Mouse (Mus musculus) hindbrain, embryonic 12.5 days (tissue): ENCODE measurements around the gene Bcl2l14. TPM values are rescaled to one million over a fixed set of nuclear protein-coding genes. Genes with fewer than 3 reads are reported as not detected.

Experiments used
- ATAC-seq: fragments of 200-750 bp; cut with Nextera tagmentation; 2 replicates; pipeline ENCODE4 v1.8.0; 2017; ENCODE audit warnings: moderate TSS enrichment; ENCODE audit not compliant: low FRiP score
- H3K27ac ChIP-seq: fragments of 300-500 bp; sonication (generic); 2 replicates; pipeline ENCODE4 v1.5.1; 2016; ENCODE audit warnings: mild to moderate bottlenecking
- H3K27me3 ChIP-seq: fragments of 300-500 bp; sonication (generic); 2 replicates; pipeline ENCODE4 v1.6.1; 2016; ENCODE audit warnings: mild to moderate bottlenecking
- H3K36me3 ChIP-seq: fragments of 300-500 bp; sonication (generic); 2 replicates; pipeline ENCODE4 v1.6.1; 2016; ENCODE audit warnings: mild to moderate bottlenecking
- H3K4me1 ChIP-seq: fragments of 300-500 bp; sonication (generic); 2 replicates; pipeline ENCODE4 v1.6.1; 2016
- H3K4me2 ChIP-seq: fragments of 300-500 bp; sonication (generic); replicated peaks from 2 replicates; pipeline ENCODE4 v1.6.1; 2016; ENCODE audit warnings: mild to moderate bottlenecking
- H3K4me3 ChIP-seq: fragments of 300-500 bp; sonication (generic); 2 replicates; pipeline ENCODE4 v1.5.1; 2016; ENCODE audit warnings: mild to moderate bottlenecking
- H3K9ac ChIP-seq: fragments of 300-500 bp; sonication (generic); 2 replicates; pipeline ENCODE4 v1.6.1; 2016; ENCODE audit warnings: mild to moderate bottlenecking, moderate library complexity
- H3K9me3 ChIP-seq: fragments of 300-500 bp; sonication (generic); replicated peaks from 2 replicates; pipeline ENCODE4 v1.6.1; 2016; ENCODE audit warnings: mild to moderate bottlenecking
- WGBS: fragments of 180-500 bp; shearing (Covaris S2); methylation state at CpG from one replicate; pipeline ENCODE4 v1.1.7; 2016; 5-methylcytosine and 5-hydroxymethylcytosine counted together
- polyA plus RNA-seq: library from polyadenylated mRNA; unstranded; fragments of >200 nt; fragmentation: Nextera tagmentation; extraction: Ambion mirVana; gene quantifications from 2 replicates; pipeline ENCODE4 v1.2.1, GENCODE M21; 2016

Gene Bcl2l14
- polyA plus RNA-seq, 1 experiment from 2014 or later: 0.40 TPM

DNA sequence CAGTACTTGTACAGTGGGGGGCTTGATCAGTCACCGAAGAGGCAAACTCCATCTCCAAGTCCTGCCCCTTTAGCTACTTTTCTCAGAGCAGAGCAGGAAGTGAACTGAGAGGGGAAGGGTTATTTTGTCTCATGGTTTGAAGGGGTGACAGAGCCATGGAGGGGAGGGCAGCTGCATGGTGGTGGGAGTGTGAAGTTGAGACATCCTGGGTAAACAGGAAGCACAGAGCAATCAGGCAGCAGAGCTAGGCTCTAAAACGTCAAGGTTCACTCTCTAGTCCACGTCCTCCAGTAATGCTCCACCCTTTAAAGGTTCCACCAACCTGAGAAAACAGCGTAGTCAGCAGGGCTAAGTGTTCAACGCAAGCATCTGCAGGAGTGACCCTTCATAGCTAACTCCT lies 40.8 kb downstream of the Bcl2l14 start:
- WGBS: 79% methylated on average over 5 of the region's 5 CpGs
- Histone ChIP-seq H3K4me1 (peaks cover 14% of the 10 kb centered on the region), H3K36me3 (no peaks in the 10 kb centered on the region), H3K9me3 (no peaks in the 10 kb centered on the region), H3K9ac (no peak overlapping the region), H3K4me2 (no peak overlapping the region), H3K27ac (no peak overlapping the region), H3K27me3 (no peaks in the 10 kb centered on the region), H3K4me3 (no peak overlapping the region)
- no peak for ATAC-seq

DNA sequence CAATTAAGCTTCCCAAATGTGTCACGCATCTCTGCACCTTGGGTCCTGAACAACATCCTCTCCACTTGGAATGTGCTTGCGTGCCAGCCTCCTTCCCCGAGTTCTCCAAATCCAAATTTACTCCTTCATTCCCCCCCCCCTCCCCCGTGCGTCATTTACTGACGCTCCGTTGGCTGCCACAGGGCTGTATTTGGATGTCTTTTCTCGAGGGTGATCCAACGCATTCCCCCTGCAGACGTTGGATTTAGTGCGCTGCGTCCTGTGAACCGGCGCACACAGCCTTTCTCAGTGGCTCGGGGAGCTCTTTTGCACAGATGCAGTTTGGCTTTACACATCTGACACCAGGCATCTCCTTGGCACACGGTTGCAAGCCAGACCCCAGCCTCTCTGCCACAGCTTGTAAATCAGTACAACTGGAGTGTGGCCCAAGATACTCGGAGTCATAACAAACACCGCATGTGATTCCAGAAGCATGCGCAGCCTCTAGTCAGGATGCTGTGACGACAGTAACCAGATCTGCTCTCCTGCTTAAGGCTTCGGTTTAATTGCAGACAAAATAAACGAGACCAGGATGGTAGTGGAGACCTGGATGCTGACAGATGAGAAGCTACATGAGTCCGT lies 43.4 kb downstream of the Bcl2l14 start:
- Histone ChIP-seq H3K4me2 (peak overlapping the region; percentile 56), H3K9me3 (no peaks in the 10 kb centered on the region), H3K4me3 (peak overlapping the region; percentile 24), H3K4me1 (peaks cover 14% of the 10 kb centered on the region), H3K27ac (peak overlapping the region; percentile 81), H3K36me3 (no peaks in the 10 kb centered on the region), H3K9ac (peak overlapping the region; percentile 54), H3K27me3 (no peaks in the 10 kb centered on the region)
- peak; percentile 36 for ATAC-seq
- 21% methylated on average over 23 of the region's 23 CpGs for WGBS

DNA sequence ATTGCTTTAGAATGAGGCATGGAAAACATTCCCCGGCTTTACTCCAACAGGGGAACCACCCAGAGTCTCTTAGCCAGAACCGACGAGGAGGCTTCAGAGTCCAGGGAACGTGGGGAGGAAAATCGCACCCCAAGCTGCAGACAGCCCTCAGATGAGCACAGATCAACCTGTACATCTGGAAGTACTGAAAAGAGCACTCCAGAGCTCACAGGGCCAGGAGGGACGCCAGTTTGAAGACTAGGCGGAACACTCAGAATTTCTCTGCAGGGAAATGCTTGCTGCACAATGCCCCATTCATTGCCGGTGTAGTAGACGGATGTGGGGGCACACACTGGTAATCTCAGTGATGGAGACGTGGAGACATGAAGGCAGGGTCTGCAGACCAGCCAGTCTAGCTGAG lies 43.9 kb downstream of the Bcl2l14 start:
- 0 out of 2 replicates have a peak, but pooled peaks have one; percentile 39 for ATAC-seq
- WGBS: 27% methylated on average over 10 of the region's 10 CpGs

DNA sequence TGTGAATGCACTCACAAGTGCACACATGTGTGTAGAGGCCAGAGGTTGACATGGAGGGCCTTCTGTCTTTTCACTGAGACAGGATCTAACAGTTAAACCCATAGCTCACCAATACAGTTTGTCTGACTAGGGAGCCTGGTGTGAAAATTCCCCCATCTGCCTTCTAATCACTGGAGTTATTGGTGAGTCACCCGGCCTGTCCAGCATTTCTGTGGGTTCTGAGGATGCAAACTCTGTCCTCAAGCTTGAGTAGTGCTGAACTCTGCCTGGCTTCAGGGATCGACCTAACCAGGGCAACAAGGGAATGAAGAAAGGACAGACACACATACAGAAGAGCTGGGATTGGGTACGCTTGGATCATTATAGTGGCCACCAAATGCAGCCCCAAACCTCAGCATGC lies 45.6 kb downstream of the Bcl2l14 start:
- Histone ChIP-seq H3K4me2 (no peak overlapping the region), H3K4me1 (peaks cover 14% of the 10 kb centered on the region), H3K9ac (no peak overlapping the region), H3K27ac (no peak overlapping the region), H3K9me3 (no peaks in the 10 kb centered on the region), H3K27me3 (no peaks in the 10 kb centered on the region), H3K4me3 (no peak overlapping the region), H3K36me3 (peaks cover 14% of the 10 kb centered on the region)
- WGBS: 92% methylated on average over 3 of the region's 3 CpGs
- ATAC-seq: no peak

More for the DNA sequence above, 43.9 kb downstream of the Bcl2l14 start:
- Histone ChIP-seq H3K9me3 (no peaks in the 10 kb centered on the region), H3K27ac (peak overlapping the region; percentile 81), H3K4me1 (peaks cover 14% of the 10 kb centered on the region), H3K4me3 (peak overlapping the region; percentile 24; the same call in 1 of the 2 replicates), H3K9ac (peak overlapping the region; percentile 54; the same call in 1 of the 2 replicates), H3K27me3 (no peaks in the 10 kb centered on the region), H3K36me3 (peaks cover 4% of the 10 kb centered on the region), H3K4me2 (peak overlapping the region; percentile 56)

DNA sequence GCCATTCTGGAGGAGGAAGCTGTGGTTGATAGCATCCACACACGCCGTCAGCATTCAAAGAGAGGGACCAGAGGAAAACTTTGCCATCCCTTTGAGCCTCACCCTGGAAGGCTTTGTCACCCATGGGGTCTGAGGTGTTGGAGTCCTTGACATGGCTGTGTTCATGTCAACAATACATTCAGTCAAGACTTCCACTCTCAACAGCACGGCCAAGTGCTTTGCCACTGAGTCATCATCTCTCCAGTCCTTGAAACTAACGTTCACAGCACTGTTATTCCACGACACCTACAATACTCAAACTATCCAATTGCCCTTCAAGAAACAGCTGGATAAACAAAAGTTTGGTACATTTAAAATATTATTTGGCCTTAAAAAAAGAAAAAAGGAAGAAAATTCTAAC lies 46.1 kb downstream of the Bcl2l14 start:
- Histone ChIP-seq H3K4me1 (peaks cover 14% of the 10 kb centered on the region), H3K9ac (no peak overlapping the region), H3K4me2 (no peak overlapping the region), H3K27ac (no peak overlapping the region), H3K36me3 (peaks cover 14% of the 10 kb centered on the region), H3K27me3 (no peaks in the 10 kb centered on the region), H3K4me3 (no peak overlapping the region), H3K9me3 (no peaks in the 10 kb centered on the region)
- 84% methylated on average over 5 of the region's 5 CpGs for WGBS
- ATAC-seq: no peak

DNA sequence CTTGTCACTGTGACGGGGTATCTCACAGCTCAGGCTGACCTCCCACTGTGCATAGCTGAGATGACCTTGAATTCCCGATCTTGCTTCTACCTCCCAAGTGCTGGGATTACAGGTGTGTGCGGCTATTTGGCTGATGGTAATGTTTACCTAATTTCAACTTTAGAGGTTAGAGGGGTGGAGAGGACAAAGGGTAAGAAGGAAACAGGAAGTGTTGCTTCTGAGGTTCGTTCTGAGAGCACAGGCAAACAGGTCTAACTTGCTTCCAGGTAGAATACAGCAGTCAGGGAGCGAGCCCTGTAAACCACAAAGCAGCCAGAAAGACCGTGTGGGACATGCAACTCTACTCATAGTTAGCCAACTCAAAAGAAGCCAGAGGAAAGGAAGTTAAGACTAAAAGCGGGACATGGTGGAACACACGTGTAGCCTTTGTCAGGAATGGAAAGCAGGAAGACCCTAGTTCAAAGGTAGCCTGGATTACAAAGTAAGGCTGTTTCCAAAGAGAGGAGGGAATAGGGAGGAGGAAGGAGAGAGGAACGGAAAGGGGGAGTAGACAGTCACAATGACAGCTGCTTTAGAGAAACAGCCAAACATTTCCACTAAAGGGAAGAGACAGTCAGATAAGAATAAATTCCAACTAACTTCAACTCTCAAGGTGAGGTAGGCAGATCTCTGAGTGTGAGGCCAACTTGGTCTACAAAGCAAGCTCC lies 47.2 kb downstream of the Bcl2l14 start:
- no peak overlapping the region for H3K27ac ChIP-seq
- H3K9ac ChIP-seq: no peak overlapping the region
- H3K36me3 ChIP-seq: peaks cover 14% of the 10 kb centered on the region
- no peak overlapping the region for H3K4me3 ChIP-seq
- no peaks in the 10 kb centered on the region for H3K9me3 ChIP-seq
- H3K27me3 ChIP-seq: no peaks in the 10 kb centered on the region
- H3K4me2 ChIP-seq: no peak overlapping the region
- 80% methylated on average over 9 of the region's 9 CpGs for WGBS
- ATAC-seq: no peak
- peaks cover 14% of the 10 kb centered on the region for H3K4me1 ChIP-seq

DNA sequence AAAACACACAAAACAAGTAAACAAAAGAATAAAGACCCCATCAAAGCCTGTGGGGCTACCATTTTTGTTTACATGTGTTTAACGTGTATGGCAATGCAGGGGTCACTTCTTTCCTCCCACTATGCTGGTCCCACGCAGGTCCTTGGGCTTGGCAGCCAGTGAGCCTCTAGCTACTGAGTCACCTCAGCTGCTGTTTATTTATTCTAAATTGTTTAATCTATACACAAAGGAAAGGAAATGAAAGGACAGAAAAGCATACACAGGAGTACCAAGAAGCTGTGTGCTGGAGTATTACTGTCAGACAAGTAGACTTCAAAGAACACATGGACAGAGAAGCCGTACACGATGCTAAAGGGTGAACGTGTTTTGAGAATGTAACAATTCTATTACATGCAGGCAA lies 47.8 kb downstream of the Bcl2l14 start:
- no peak for ATAC-seq
- Histone ChIP-seq H3K4me3 (no peak overlapping the region), H3K9ac (no peak overlapping the region), H3K4me2 (no peak overlapping the region), H3K27me3 (no peaks in the 10 kb centered on the region), H3K27ac (no peak overlapping the region), H3K36me3 (peaks cover 14% of the 10 kb centered on the region), H3K4me1 (peaks cover 14% of the 10 kb centered on the region), H3K9me3 (no peaks in the 10 kb centered on the region)
- 85% methylated on average over 5 of the region's 5 CpGs for WGBS

DNA sequence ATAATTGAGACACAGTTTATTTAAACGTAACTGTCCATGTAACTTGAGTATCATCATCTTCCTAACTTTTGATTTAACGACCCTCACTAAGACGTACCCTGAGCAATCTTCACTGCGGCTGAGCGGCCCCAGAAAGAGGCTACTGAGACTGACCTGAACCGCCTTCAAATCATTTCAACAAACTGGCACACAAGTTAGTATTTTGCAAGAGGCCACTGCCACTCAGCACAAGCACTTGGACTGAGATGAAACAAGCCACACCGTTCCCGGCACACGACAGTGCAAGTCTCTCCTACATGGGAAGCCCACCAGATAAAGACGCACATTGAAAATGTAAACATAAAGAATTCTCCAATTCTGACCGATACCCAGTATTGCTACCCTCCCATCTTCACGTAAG lies 52.3 kb downstream of the Bcl2l14 start:
- no peak overlapping the region for H3K27ac ChIP-seq
- ATAC-seq: no peak

DNA sequence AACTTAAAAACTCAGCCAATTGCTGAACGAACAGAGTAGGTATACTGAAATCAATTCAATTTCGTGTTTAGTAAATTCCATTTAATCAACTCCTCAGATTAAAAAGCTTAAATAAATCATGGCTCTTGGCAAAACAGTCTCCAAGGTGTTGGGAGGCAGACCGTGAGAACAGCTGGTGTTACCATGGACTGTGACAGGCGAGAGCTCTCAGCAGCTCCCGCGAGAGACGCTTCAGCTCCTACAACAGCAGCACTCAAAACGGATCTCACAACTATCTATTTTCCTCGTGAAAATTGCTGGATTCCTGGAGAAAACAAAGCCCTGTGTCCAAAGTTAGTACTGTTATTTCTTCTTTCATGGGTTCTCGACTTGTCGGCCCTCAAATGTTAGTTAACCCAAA lies 53.8 kb downstream of the Bcl2l14 start:
- Histone ChIP-seq H3K4me2 (no peak overlapping the region), H3K9me3 (no peaks in the 10 kb centered on the region), H3K36me3 (peaks cover 57% of the 10 kb centered on the region), H3K4me3 (no peak overlapping the region), H3K4me1 (peaks cover 10% of the 10 kb centered on the region), H3K9ac (no peak overlapping the region), H3K27me3 (no peaks in the 10 kb centered on the region), H3K27ac (0 out of 2 replicates have a peak overlapping the region, but pooled peaks have one; percentile 35)
- WGBS: 69% methylated on average over 11 of the region's 11 CpGs
- no peak for ATAC-seq

More for the DNA sequence above, 52.3 kb downstream of the Bcl2l14 start:
- H3K4me3 ChIP-seq: no peak overlapping the region
- 93% methylated on average over 12 of the region's 12 CpGs for WGBS
- no peak overlapping the region for H3K4me2 ChIP-seq
- H3K4me1 ChIP-seq: peaks cover 10% of the 10 kb centered on the region
- H3K27me3 ChIP-seq: no peaks in the 10 kb centered on the region
- H3K36me3 ChIP-seq: peaks cover 45% of the 10 kb centered on the region
- no peaks in the 10 kb centered on the region for H3K9me3 ChIP-seq
- H3K9ac ChIP-seq: no peak overlapping the region

DNA sequence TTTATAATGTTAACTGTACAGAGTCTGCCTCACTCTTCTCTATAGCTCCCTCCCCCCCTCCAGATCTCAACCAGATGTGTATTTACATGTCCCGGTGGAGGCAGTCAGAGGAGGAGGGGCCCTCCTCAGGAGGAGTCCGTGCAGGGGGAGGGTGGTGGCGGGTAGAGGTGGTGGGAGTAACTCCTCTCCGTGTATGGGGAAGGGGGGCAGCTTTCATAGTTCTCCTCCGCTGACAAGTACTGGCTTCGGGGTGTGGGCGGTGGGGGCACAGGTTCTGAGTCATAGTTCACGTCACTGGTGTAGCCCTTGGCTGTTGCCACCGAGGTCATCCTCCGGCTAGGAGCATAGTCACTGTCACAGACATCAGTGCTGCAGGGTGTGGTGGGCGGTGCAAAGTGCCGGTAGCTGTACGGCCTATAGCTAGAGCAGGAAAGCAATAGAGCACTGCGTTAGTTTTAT lies 54.6 kb downstream of the Bcl2l14 start:
- H3K27ac ChIP-seq: no peak overlapping the region; the same call in 1 of the 2 replicates

DNA sequence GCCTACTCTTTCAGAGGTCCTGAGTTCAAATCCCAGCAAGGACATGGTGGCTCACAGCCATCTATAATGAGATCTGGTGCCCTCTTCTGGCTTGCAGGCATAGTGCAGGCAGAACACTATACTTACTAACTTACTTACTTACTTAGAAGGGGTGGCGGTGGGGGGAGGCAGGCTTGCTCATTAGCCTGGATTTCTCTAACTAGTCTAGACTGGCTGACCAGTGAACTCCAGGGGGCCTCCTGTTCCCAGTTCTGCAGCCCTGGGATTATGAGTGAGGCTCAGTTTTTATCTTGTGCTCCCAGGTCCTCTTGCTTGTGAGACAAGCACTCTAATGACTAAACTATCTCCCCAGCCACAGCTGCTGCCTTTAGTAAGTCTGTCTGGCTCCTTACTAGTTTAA lies 58.0 kb downstream of the Bcl2l14 start:
- Histone ChIP-seq H3K4me2 (no peak overlapping the region), H3K4me1 (peaks cover 10% of the 10 kb centered on the region), H3K36me3 (peaks cover 78% of the 10 kb centered on the region), H3K27me3 (no peaks in the 10 kb centered on the region), H3K27ac (no peak overlapping the region), H3K9ac (no peak overlapping the region), H3K9me3 (no peaks in the 10 kb centered on the region), H3K4me3 (no peak overlapping the region)
- ATAC-seq: no peak
- WGBS: 100% methylated on average over 1 of the region's 1 CpGs

More for the DNA sequence above, 54.6 kb downstream of the Bcl2l14 start:
- H3K4me2 ChIP-seq: no peak overlapping the region
- peaks cover 59% of the 10 kb centered on the region for H3K36me3 ChIP-seq
- H3K9ac ChIP-seq: no peak overlapping the region
- no peaks in the 10 kb centered on the region for H3K27me3 ChIP-seq
- H3K9me3 ChIP-seq: no peaks in the 10 kb centered on the region
- no peak overlapping the region for H3K4me3 ChIP-seq
- peak; percentile 78 for ATAC-seq
- peaks cover 10% of the 10 kb centered on the region for H3K4me1 ChIP-seq
- WGBS: 64% methylated on average over 14 of the region's 14 CpGs

DNA sequence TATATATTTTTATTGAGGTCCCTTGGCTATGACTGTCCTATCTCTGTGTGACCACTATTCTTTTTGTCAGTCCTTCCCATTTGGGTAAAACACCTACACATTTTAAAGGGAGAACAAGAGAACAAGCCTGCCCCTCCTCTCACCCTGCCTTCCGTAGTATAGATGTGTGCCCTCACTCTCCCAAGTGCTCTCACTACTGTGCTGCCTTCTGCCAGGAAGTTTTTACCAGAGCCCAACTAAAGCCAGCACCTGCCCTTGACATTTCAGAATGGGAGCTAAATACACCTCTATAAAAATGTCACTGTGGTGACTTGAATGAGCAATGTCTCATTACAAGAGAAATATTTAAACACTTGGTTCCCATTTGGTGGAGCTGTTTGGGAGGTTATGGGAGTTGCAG lies 62.3 kb downstream of the Bcl2l14 start:
- peaks cover 79% of the 10 kb centered on the region for H3K36me3 ChIP-seq
- H3K4me2 ChIP-seq: no peak overlapping the region

More for the DNA sequence above, 62.3 kb downstream of the Bcl2l14 start:
- 86% methylated on average over 1 of the region's 1 CpGs for WGBS
- ATAC-seq: no peak
- Histone ChIP-seq H3K9me3 (no peaks in the 10 kb centered on the region), H3K27me3 (no peaks in the 10 kb centered on the region), H3K27ac (no peak overlapping the region), H3K9ac (no peak overlapping the region), H3K4me3 (no peak overlapping the region), H3K4me1 (no peaks in the 10 kb centered on the region)
